Mouse (Mus musculus) brain, embryonic 14.5 days (tissue): ENCODE results near the gene Fam3b.

Experiments used
- CTCF ChIP-seq: fragments of 200-500 bp; IDR thresholded peaks from 2 replicates; pipeline ENCODE4 v1.5.1; 2012; ENCODE audit warnings: inconsistent platforms, mild to moderate bottlenecking, moderate library complexity, borderline replicate concordance; ENCODE audit not compliant: insufficient read depth, insufficient read length; ENCODE audit errors: extremely low read depth
- POLR2A ChIP-seq: fragments of 200-500 bp; IDR thresholded peaks from 2 replicates; pipeline ENCODE4 v1.6.1; 2012; ENCODE audit warnings: mild to moderate bottlenecking, inconsistent platforms, borderline replicate concordance; ENCODE audit not compliant: poor library complexity, insufficient read depth, insufficient read length, severe bottlenecking; ENCODE audit errors: extremely low read depth

GRCm38 (mm10) chr16:97534876-97535461, 20.4 kb upstream of the Fam3b start:
- TF ChIP-seq CTCF (no peak), POLR2A (no peak)
